Mouse (Mus musculus) testis, postnatal 10 days (tissue): ENCODE results near the gene 9230104L09Rik.

ENCODE experiments used
- DNase-seq: peaks from one replicate; pipeline ENCODE4 v3.0.0; 2021; ENCODE audit warnings: low spot score

Gene 9230104L09Rik

DNA sequence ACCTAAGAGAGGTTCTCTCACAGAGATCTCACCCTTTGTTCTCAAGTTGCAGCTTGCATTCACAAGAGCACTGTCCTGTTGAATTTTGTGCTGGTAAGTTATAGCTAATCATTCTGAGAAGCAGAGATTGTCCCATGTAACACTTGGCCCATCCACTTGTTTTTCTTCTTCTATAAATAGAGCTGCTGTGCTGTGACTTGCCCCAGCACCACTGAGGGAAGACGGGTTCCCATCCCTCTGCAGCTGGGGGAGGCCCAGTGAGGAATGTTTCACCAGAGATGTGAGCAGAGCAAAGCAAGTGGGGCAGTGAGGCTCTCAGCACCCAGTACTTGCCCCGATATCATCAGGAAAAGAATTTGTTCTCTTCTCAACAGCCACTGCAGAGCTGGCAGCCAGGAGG is at the start of gene 9230104L09Rik:
Gene 9230104L09Rik (minus strand): TSS at position 73 of the 400 bp plus-strand sequence.
- no peak for DNase-seq

DNA sequence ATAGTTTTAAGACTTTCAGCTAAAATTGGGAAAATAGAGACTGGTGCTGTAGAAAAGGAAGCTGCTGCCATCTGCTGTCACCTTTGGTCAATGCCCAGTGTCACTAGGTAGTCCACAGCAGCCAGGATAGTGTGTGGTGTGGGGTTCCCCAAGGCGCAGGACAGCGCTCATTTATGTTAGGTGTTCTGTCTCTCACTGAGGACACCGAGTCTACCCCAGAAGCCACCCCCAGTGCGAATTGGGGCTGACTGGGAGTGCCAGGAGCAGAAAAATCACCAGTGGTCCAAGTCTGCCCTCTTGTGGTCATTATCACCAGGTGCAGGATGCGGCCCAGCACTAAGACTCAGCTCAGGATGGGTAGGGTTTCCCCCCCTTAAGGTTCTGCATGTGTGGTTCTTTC is 37.4 kb upstream of the 9230104L09Rik start:
- peak; percentile 82 for DNase-seq

DNA sequence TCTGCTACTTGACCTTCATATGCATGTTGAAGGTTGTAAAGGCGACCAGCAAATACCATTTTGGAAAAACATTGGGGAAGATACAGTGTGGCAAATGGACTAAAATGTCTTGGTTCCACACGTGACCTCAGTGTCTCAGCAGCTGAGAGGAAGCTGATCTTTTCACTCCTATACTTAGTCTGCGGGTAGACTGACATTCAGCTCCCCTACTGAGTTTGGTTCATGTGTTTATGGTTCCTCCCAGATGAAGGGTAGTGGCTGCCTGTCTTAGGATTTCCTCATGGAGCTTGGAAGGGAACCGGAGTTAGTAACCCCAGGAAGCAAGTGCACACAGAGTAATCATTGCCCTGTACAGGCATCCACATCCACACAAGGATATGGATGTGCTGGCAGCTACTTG is 35.5 kb upstream of the 9230104L09Rik start:
- no peak for DNase-seq

DNA sequence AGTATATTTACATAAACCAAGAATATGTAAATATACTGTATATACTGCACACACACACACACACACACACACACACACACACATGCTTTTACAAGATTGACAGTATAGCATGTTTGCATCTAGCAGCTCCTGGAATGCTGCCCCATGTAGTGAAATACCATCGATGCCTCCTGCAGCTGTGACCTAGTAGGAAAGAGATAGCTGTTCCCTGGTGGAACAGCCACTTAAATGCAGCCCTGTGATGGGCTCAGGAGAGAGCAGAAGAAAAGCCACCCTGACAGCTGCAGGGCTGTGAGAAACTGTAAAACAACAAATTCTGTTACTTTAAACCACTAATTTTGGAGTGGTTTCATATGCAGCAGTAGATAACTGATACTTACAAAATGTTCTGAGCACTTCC is 31.4 kb upstream of the 9230104L09Rik start:
- DNase-seq: no peak

DNA sequence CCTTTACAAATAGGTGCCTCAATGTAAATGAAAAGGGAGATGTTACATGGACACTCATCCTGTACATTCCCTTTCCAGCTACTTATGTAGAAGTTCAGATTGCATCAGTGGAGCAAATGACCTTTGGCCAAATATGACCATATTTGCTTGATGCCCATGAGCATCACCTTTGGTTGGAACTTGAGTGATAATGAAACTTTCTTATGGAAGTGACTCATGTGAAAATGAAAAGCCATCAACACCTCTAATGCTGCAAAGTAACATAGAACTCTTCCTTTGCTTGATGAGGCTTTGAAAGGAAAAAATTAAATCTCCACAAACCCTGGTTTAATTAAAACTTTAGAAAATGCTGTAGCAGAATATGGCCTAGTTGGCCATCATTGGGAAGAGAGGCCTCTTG is 28.3 kb upstream of the 9230104L09Rik start:
- DNase-seq: no peak

DNA sequence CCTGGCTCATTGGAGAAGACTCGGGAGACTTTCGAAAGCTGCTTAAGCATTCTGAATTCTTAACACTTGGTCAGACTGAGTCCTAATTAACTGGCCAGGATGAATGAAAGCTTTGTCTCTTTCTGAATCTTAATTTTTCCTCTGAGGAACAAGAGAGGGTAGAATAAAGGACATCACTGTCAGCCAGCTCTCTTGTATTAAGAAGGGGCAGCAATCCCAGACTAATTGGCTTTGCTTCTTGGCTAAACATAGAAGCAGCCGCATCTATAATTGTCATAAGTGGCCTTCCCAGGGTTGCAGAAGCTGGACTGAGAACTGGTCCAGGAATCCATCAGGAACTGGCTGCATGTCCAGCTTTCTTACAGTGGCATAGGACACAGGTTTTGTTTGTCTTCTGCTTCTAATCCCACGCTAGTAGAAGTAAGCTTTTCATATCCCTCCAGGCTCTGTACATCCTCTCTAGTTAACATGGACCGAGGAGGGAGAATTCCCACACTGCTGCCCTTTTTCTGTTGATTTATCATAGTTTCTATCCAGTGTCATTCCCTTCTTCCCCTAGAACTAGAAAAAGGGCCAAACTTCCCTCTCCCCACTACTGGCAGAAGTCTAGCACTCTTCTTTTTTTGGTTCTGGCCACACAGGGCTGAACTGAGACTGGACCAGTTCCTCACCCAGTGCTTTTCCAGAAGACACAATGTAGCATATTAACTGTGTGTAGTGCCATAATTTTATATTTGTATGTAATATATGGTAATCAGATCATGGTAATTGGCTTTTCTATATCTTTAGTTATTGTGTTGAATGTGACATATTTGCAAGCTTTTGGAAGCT is 25.4 kb upstream of the 9230104L09Rik start:
- no peak for DNase-seq

DNA sequence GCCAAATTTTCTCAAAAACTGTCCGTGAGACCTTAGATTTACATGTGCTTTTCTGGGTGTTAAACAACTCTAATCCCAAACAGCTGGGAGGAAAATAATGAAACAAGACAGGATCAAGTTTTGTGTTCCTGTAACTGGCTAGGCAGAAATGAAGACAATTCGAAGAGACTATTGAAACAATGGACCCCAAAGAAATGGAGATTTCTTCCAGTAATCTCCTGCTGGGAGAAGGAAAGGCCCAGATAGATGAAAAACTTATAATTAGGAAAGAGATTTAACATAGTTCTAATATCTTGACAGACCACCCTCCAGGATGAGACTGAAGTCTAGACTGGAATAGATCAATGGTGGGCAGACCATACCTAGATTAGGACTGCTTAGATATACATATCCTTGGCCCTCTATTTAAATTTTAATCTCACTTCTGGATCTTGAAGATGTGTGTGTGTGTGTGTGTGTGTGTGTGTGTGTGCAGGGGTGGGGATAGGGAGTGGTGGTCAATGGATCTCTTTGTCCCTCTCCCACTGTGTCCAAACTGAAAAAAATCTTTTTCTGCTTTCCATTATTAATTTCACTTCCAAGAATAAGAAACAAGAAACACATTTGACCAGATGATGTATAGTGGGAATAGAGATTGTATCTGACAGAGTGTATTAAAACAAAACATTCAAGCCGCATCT is 24.6 kb upstream of the 9230104L09Rik start:
- DNase-seq: no peak

DNA sequence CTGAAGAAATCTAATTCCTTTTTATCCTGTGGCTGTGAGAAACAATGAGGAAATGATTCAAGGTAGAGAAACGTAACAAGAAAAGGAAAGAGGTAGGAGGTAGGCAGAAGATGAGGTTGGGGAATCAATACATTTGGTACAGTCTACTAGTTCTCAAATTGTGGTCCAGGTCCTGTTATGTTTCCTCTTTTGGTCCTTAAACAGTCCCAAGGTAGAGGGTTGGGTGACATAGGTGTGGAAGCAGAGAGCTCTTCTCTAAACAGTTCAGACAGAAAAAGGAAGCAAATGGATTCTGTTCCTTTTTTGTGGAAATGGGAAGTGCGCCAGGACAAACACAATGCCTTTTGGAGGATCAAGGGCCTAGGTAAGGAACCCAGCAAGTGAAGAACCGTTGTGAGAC is 24.0 kb upstream of the 9230104L09Rik start:
- DNase-seq: no peak

DNA sequence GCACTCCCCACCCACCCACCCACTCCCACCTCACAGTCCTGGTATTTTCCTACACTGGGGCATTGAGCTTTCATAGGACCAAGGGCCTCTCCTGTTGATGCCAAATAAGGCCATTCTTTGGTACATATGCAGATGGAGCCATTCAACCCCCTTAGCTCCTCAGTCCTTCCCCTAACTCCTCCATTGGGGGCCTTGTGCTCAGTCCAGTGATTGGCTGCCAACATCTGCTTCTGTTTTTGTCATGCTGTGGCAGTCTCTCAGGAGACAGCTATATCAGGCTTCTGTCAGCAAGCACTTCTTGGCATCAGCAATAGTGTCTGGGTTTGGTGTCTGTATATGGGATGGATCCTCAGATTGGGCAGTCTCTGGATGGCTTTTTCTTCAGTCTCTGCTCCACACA is 19.9 kb upstream of the 9230104L09Rik start:
- no peak for DNase-seq

DNA sequence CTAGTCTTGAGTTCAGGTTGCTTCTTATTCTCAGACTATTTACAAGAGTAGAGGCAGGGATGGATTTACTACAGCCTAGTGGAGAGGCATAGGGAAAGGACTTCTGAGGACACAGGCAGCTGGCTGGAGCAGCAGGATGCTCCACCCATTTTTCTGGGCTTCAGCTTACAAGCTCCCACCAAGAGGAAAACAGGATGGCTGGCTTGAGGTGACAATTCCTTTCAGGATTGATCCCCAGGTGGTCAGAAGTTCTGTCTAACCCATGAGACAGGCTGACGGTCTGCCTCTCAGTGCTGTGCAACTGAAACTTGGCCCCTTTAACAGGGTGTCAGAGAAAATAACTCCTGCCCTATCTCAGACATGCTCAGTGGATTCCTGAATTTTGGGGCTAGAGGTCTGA is 14.4 kb upstream of the 9230104L09Rik start:
- DNase-seq: no peak

DNA sequence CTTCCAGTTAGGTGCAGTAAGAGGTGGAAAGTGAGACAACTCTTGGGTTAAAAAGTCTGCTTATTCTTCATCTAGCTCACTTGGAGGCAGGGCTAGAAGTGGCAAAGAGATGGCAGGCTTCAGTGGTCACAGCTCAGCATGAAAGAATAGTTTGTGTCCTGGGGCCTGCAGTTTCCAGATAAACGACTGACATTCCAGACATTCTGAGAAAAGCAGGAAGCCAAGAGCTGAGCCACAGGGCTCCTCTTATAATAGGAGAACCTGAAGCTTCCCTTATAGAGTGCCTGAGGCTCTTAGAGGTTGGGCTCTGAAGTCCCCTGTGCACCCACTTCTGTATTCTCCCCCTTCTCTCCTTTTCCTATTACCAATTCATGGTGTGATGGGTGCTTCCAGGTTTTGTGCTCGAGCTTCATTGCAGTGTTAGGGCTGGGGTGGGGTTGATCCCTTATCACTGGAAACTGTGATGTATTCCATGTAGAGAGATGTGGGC is 13.8 kb upstream of the 9230104L09Rik start:
- no peak for DNase-seq

DNA sequence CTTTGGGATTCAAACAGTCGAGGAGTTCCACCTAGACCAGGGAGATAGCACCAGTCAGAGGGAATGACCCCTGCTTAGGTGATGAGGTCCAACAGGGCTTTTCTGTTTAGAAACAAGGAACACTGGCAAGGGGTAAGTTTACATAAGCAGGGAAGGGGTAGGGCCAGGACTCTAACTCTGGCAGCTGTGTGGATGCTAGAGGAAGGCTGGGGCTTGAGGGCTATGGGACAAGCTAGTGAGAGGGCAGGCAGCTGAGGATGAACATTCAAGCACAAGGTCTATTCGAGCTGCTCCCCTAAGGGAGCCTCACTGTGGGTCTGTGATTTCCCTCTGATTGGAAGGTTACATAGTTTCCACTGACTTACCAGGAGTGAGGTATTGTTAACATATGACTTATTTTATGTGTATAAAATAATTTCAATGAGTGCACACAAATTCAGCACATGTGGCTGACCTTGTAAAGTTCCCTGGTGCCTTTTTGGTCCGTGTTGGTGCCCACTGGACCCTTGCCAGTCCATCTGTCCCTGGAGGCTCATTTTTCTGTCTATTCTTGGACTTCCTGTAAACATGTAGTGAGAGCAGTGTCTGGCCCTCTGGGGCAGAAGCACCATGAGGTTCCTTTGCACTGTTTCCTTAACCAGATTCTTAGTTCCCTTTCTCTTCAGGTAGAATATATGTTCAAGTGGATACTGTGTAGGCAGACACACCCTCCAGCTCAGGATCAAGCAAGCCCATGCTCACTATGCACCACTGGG is 12.4 kb upstream of the 9230104L09Rik start:
- DNase-seq: peak; percentile 60

DNA sequence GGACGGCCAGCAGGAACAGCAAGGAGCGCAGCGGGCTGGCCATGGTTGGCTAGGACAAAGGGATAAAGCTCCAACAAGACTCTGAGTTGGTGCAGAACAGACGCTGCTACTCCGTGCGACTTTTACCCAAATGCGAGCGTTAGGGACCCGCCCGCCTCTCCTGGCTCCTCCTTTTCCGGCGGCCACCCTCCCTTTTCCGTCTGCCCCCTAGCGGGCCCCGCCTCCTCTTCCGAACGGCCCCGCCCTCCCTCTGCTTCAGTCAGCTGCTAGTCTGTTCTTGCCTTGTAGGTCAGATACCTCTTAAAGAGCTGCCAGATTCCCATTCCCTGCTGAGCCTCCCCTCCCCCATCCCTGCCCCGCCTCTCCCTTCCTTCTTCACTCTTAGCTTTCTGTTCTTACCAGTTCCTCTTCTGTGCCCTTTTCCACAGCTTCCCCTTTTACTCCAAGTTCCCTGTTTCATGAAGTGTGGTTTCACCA is 10.5 kb upstream of the 9230104L09Rik start, which contains the start of gene Cst3:
Gene Cst3 (minus strand): TSS at position 358 of the 477 bp plus-strand sequence.
- DNase-seq: peak; percentile 97

DNA sequence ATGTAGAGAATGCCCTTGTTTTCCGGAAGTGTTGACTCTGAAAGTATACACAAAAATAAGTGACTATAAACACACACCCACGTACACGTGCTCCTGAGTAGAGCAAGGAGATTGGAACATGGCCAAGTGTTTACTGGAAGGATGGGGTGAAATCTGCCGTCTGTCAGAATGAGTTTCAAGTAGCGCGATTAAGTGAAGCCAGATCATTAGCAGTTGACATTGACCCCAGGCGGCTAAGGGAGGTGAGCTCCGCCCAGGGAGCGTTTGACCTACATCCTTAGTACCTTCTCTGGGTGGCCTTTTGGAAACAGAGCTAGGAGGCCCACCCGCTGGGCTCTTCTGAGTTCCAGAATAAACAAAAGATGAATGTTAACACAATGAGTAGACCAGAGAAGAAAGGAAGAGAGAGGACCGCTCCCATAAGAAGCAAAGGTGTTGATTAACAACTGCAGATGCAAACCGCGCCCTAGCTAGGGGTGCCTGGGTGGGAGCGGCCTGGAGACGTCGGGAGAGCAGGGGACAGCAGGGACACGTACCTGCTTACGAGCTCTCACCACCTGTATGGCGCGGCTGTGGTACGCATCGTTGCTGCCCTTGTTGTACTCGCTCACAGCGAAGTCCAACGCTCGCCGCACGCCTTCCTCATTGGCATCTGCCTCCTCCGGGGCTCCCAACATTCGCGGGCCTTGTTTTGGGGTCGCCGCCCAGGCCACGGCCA is 9.9 kb upstream of the 9230104L09Rik start:
- no peak for DNase-seq

DNA sequence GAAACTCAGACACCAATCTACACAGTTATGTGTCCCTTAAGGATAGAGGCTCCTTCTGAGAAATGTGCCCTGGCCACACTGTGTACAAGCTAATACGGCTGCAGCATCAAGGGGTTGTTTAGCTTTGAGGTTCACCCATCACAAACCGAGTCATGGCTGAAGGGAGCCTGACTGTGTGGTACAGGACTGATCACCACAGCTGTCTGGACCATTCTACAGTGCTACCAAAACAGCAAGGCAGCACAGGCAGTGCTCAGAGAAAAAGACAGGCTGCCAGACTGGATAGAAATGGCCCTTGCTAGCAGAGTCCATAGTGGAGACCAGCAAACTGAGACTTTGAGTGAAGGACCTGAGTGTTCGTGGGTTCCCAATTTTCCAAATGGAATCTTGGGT is 9.4 kb upstream of the 9230104L09Rik start:
- no peak for DNase-seq

DNA sequence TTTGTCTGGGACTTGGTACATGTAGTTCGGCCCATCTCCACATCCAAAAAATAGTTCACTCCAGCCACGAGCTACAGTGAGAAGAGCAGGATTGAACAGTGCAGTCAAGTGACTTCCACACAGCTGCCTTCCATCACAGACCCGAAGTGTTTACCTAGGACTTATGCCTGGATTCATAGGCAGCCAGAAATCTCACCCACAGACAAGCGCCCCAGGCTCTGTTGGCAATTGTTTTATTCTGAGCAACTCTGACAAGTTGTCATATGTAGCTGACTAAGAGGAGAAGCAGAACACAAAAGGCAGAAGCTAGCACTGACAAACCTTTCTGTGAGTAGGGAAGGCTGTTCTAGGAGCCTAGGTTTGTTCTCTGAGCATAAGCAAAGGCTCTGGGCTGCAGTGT is 8.0 kb upstream of the 9230104L09Rik start:
- DNase-seq: no peak

DNA sequence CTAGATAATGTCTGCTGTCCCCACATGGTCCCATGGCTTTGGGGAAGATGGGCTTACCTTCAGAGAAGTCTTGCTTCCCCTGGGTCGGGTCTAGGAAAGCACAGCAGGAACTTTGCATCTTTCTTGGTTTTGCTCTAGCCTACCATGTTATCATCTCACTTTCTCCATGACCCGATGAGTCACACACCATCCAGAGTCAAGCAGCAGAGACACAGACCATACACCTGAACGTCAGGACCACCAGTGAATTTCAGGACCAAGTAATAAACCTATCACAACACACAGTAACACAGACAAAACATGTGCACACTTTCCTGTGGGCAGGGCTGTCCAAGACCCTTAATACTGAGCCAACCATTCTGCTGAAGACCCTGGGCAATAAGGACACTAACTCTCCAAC is 5.7 kb upstream of the 9230104L09Rik start:
- DNase-seq: no peak

DNA sequence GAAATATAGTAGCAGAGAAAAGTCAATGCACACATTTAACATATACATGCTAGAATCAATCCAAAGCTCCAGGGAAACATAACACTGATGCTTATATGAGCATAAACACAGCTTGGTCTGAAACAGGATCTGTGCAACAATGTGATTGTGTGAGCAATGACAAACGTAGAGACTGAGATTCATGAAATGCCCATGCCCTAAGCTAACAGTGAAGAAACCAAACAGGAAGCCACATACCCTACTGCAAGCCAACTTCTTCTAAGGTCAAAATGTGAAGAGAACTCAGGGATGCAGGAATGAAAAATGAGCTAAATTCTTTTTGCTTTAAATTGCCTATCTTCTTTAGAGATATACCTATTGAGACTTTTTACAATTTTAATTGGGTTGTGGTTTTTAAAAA is 4.1 kb upstream of the 9230104L09Rik start:
- DNase-seq: no peak

DNA sequence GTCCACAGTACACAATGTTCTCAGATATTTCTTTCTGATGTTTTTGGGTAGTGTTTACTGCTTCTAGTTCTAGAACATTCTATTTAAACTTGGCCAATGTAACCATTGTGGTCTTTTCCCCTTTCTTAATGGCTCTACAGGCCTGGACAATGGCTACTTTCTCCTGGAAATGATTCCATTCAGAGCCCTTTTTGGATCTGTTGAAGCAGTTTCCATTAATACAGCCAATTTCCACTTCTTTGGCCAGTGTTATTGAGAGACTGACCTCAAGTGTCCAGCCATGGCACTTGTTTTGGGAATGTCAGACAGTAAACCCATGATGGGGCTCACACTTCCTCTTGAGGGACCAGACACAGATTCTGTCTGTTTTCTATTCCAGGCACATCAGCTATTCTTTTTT is 3.1 kb downstream of the 9230104L09Rik start:
- no peak for DNase-seq

DNA sequence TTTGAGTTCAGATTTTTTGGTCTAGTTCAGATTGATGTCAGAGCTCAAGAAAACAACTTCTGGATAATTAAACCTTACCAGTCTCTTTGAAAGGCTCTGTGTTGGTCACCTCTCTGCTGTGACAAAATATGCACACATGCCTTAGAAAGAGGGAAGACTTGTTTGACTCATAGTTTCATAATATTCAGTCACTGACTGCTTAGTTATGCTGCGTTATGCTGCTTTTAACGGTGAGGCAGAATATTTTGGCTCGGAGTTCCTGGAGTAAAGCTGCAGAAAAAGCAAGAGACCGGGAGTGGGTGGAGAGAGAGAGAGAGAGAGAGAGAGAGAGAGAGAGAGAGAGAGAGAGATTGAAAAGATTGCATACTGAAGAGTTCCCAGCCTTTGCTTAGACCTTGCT is 3.8 kb downstream of the 9230104L09Rik start:
- DNase-seq: no peak

DNA sequence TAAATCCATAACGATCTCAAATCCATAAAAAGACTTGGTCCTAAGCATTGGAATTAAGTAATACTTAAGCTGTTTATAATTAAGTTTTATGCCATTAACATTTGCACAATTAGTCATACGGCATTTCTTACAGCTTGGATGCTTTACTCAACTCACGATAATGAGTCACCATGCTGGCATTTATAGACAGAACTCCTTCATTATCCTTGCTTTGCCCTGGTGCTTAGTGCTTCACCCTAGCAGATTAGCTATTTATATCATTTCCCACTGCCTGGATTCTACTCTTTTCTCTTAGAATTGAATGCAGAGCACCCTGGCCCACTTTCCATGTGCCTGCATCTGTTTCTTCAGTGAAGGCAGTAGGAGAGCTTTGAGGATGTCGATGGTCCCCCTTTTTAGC is 7.3 kb downstream of the 9230104L09Rik start:
- no peak for DNase-seq
